ENCODE assay signal across 8 mouse cellular contexts in the genomic region with DNA sequence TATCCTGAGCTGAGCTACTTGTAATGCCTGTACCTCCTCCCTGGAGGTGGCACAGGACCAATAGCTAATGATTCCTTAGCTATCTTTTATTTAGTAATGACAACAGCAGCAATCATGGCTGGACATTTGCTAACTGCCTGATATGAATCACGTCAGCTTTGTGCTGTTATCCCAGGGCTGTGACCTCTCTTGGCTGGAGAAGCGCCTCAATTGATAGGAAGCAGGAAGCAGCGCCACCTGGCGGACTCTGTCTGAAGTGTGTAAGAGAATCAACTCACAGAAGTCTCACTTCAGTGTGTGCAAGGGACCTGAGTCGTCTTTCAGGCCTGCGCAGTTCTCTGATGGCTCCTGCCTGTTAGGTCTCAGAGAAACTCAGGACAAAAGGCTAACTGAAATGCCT. TPM values are rescaled to one million over a fixed set of nuclear protein-coding genes. Genes with fewer than 3 reads are reported as not detected.
DNase-seq lines count a peak whose midpoint lies in the region; ATAC-seq lines count a peak whose summit lies in the region.

No protein-coding gene starts in this region.

- H3K9ac ChIP-seq in embryonic facial prominence, embryonic 15.5 days: no peak overlapping the region
- no peak overlapping the region for H3K9ac ChIP-seq in heart, embryonic 12.5 days
- 0 out of 2 replicates have a peak overlapping the region, but pooled peaks have one; percentile 18 for H3K9ac ChIP-seq in kidney, embryonic 16.5 days (replicated peaks; ENCODE audit: low read length)
- H3K9ac ChIP-seq in liver, embryonic 11.5 days (ENCODE audit: low read depth, low read length): no peak overlapping the region

- H3K4me1 ChIP-seq in embryonic facial prominence, embryonic 15.5 days: peaks cover 17% of the 10 kb centered on the region
- H3K4me1 ChIP-seq in heart, embryonic 12.5 days (replicated peaks): peaks cover 24% of the 10 kb centered on the region
- no peaks in the 10 kb centered on the region for H3K4me1 ChIP-seq in kidney, embryonic 16.5 days (ENCODE audit: insufficient read depth, low read length)
- H3K4me1 ChIP-seq in liver, embryonic 11.5 days (replicated peaks; ENCODE audit: control insufficient read depth, insufficient read depth, low read length): no peaks in the 10 kb centered on the region; the same call in 1 of the 2 replicates

- peak; percentile 51; the same call in 1 of the 2 replicates for ATAC-seq in embryonic facial prominence, embryonic 15.5 days (ENCODE audit: insufficient number of reproducible peaks, low FRiP score, low TSS enrichment, low read depth)
- 0 out of 2 replicates have a peak, but pooled peaks have one; percentile 48 for ATAC-seq in heart, embryonic 12.5 days (ENCODE audit: insufficient number of reproducible peaks, low FRiP score)
- ATAC-seq in kidney, embryonic 16.5 days (ENCODE audit: low FRiP score, low TSS enrichment): peak; percentile 83
- ATAC-seq in liver, embryonic 11.5 days (replicated peaks; ENCODE audit: low FRiP score): peak; percentile 56

- no peaks in the 10 kb centered on the region for H3K9me3 ChIP-seq in embryonic facial prominence, embryonic 15.5 days (replicated peaks)
- no peaks in the 10 kb centered on the region for H3K9me3 ChIP-seq in heart, embryonic 12.5 days (replicated peaks)
- H3K9me3 ChIP-seq in kidney, embryonic 16.5 days (ENCODE audit: low read length): no peaks in the 10 kb centered on the region
- no peaks in the 10 kb centered on the region for H3K9me3 ChIP-seq in liver, embryonic 11.5 days (ENCODE audit: control insufficient read depth, low read length)

- no peak overlapping the region; the same call in 1 of the 2 replicates for H3K4me3 ChIP-seq in embryonic facial prominence, embryonic 15.5 days (replicated peaks)
- H3K4me3 ChIP-seq in heart, embryonic 12.5 days: no peak overlapping the region; the same call in 1 of the 2 replicates
- no peak overlapping the region for H3K4me3 ChIP-seq in kidney, embryonic 16.5 days (ENCODE audit: low read length)
- no peak overlapping the region for H3K4me3 ChIP-seq in liver, embryonic 11.5 days (ENCODE audit: low read depth, low read length)

- H3K36me3 ChIP-seq in embryonic facial prominence, embryonic 15.5 days: no peaks in the 10 kb centered on the region
- no peaks in the 10 kb centered on the region for H3K36me3 ChIP-seq in heart, embryonic 12.5 days
- H3K36me3 ChIP-seq in kidney, embryonic 16.5 days (ENCODE audit: insufficient read depth, low read length): no peaks in the 10 kb centered on the region
- no peaks in the 10 kb centered on the region for H3K36me3 ChIP-seq in liver, embryonic 11.5 days (ENCODE audit: control insufficient read depth, insufficient read depth, low read length)
- no peaks in the 10 kb centered on the region for H3K36me3 ChIP-seq in splenic B cell, adult 2 months (ENCODE audit: control insufficient read depth, insufficient read depth, low read length, poor library complexity, severe bottlenecking)

- H3K27ac ChIP-seq in embryonic facial prominence, embryonic 15.5 days (replicated peaks): no peak overlapping the region
- H3K27ac ChIP-seq in heart, embryonic 12.5 days (ENCODE audit: poor library complexity, severe bottlenecking): no peak overlapping the region
- no peak overlapping the region for H3K27ac ChIP-seq in kidney, embryonic 16.5 days (ENCODE audit: low read length)
- no peak overlapping the region for H3K27ac ChIP-seq in liver, embryonic 11.5 days (ENCODE audit: low read depth, low read length)

- peak; percentile 92 for DNase-seq in 416B (ENCODE audit: low read depth)
- peak; percentile 77 to 80 for DNase-seq in adrenal gland, postnatal 4 days (ENCODE audit: low spot score in 2 of 2)
- DNase-seq in liver, embryonic 11.5 days (ENCODE audit: low spot score): peak; percentile 75
- peak; percentile 86 for DNase-seq in naive thymus-derived CD4-positive, alpha-beta T cell, adult 2 months (ENCODE audit: low read depth)
- peak; percentile 83 for DNase-seq in splenic B cell, adult 2 months (ENCODE audit: low read depth, low spot score)

- H3K27me3 ChIP-seq in embryonic facial prominence, embryonic 15.5 days: no peaks in the 10 kb centered on the region
- H3K27me3 ChIP-seq in heart, embryonic 12.5 days (replicated peaks): no peaks in the 10 kb centered on the region
- H3K27me3 ChIP-seq in kidney, embryonic 16.5 days (ENCODE audit: insufficient read depth, low read length): no peaks in the 10 kb centered on the region
- H3K27me3 ChIP-seq in liver, embryonic 11.5 days (replicated peaks; ENCODE audit: control insufficient read depth, insufficient read depth, low read length): no peaks in the 10 kb centered on the region
- no peaks in the 10 kb centered on the region; the same call in 1 of the 2 replicates for H3K27me3 ChIP-seq in splenic B cell, adult 2 months (ENCODE audit: control insufficient read depth, insufficient read depth, low read length, poor library complexity, severe bottlenecking)

- peak overlapping the region; percentile 29; the same call in 1 of the 2 replicates for H3K4me2 ChIP-seq in embryonic facial prominence, embryonic 15.5 days (replicated peaks)
- H3K4me2 ChIP-seq in heart, embryonic 12.5 days: 0 out of 2 replicates have a peak overlapping the region, but pooled peaks have one; percentile 9
- peak overlapping the region; percentile 32 for H3K4me2 ChIP-seq in kidney, embryonic 16.5 days (replicated peaks; ENCODE audit: low read depth, low read length)
- no peak overlapping the region; the same call in 1 of the 2 replicates for H3K4me2 ChIP-seq in liver, embryonic 11.5 days

- 5% methylated on average over 6 of the region's 6 CpGs for WGBS in embryonic facial prominence, embryonic 15.5 days
- 10% methylated on average over 6 of the region's 6 CpGs for WGBS in heart, embryonic 12.5 days
- WGBS in kidney, embryonic 16.5 days: 8% methylated on average over 6 of the region's 6 CpGs
- whole genome bisulfite sequencing in liver, embryonic 11.5 days: 11% methylated on average over 6 of the region's 6 CpGs

RNA-seq across cellular contexts. Expression of gene 1810062G17Rik, which starts 19.7 kb away (rescaled TPM):
- total RNA-seq in adrenal gland, postnatal 4 days (2021): 1 to 10 TPM; 2.8 to 3.5 TPM
- polyA plus RNA-seq in embryonic facial prominence, embryonic 15.5 days (2015; fragmentation: Nextera tagmentation; extraction: Ambion mirVana): 2.7 and 3.0 TPM in 2 replicates
- polyA plus RNA-seq in heart, embryonic 12.5 days (2016; fragmentation: Nextera tagmentation; extraction: Ambion mirVana): 1.2 and 1.3 TPM in 2 replicates
- polyA plus RNA-seq in kidney, embryonic 16.5 days (2015; fragmentation: Nextera tagmentation; extraction: Ambion mirVana): 1.4 and 1.9 TPM in 2 replicates
- 0.48 and 0.75 TPM in 2 replicates for polyA plus RNA-seq in liver, embryonic 11.5 days (2014; fragmentation: Nextera tagmentation; extraction: Ambion mirVana)

RNA-seq across cellular contexts. Expression of gene Anxa5, which starts 19.7 kb away (rescaled TPM):
- 100 to 1,000 TPM; 338 to 365 TPM for total RNA-seq in adrenal gland, postnatal 4 days (2021)
- 530 and 536 TPM in 2 replicates for polyA plus RNA-seq in embryonic facial prominence, embryonic 15.5 days (2015; fragmentation: Nextera tagmentation; extraction: Ambion mirVana)
- 327 and 336 TPM in 2 replicates for polyA plus RNA-seq in heart, embryonic 12.5 days (2016; fragmentation: Nextera tagmentation; extraction: Ambion mirVana)
- polyA plus RNA-seq in kidney, embryonic 16.5 days (2015; fragmentation: Nextera tagmentation; extraction: Ambion mirVana): 368 and 434 TPM in 2 replicates
- 105 and 108 TPM in 2 replicates for polyA plus RNA-seq in liver, embryonic 11.5 days (2014; fragmentation: Nextera tagmentation; extraction: Ambion mirVana)

RNA-seq across cellular contexts. Expression of gene Gm11549, which starts 26.2 kb away (rescaled TPM):
- total RNA-seq in adrenal gland, postnatal 4 days (2021): under 1 TPM; 0.37 to 0.53 TPM
- polyA plus RNA-seq in embryonic facial prominence, embryonic 15.5 days (2015; fragmentation: Nextera tagmentation; extraction: Ambion mirVana): 0.05 TPM in 1 of 2 replicates, not detected in the other
- 0.30 and 0.31 TPM in 2 replicates for polyA plus RNA-seq in heart, embryonic 12.5 days (2016; fragmentation: Nextera tagmentation; extraction: Ambion mirVana)
- polyA plus RNA-seq in kidney, embryonic 16.5 days (2015; fragmentation: Nextera tagmentation; extraction: Ambion mirVana): not detected in 2 replicates
- not detected in 2 replicates for polyA plus RNA-seq in liver, embryonic 11.5 days (2014; fragmentation: Nextera tagmentation; extraction: Ambion mirVana)

RNA-seq across cellular contexts. Expression of gene Exosc9, which starts 57.0 kb away (rescaled TPM):
- total RNA-seq in adrenal gland, postnatal 4 days (2021): 10 to 100 TPM; 44.0 to 46.9 TPM
- 50.1 and 56.1 TPM in 2 replicates for polyA plus RNA-seq in embryonic facial prominence, embryonic 15.5 days (2015; fragmentation: Nextera tagmentation; extraction: Ambion mirVana)
- polyA plus RNA-seq in heart, embryonic 12.5 days (2016; fragmentation: Nextera tagmentation; extraction: Ambion mirVana): 45.0 and 49.5 TPM in 2 replicates
- 67.8 and 71.7 TPM in 2 replicates for polyA plus RNA-seq in kidney, embryonic 16.5 days (2015; fragmentation: Nextera tagmentation; extraction: Ambion mirVana)
- polyA plus RNA-seq in liver, embryonic 11.5 days (2014; fragmentation: Nextera tagmentation; extraction: Ambion mirVana): 76.0 and 82.7 TPM in 2 replicates
